Mouse (Mus musculus): ENCODE data around the gene Cpa5. TPM values are rescaled to one million over a fixed set of nuclear protein-coding genes. Genes with fewer than 3 reads are reported as not detected.

Cpa5 gene
- not detected in 2 replicates for polyA plus RNA-seq (2012; ENCODE audit: insufficient read depth, low replicate concordance)

DNA sequence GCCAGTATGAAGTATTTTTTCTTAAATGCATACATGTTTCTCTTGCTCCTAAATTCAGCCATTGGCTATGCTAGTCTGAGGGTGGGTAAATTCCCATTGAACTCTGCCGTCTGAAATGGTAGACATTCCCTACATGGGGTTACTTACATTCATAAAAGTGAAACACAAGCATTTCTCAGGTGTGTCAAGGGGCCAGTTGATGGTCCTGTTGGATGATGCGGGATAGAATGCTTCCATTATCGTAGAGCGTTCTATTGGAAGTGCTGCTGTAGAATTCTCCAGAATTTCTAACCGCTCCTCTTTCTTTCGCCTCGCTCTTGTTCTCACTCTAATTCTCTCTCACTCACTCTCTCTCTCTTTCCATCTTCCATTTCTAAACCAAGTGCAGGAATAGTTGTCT, at the start of gene Cpa5:
Gene Cpa5 (plus strand): TSS at position 301 of the 400 bp plus-strand sequence.
- Histone ChIP-seq H3K27me3 (replicated peaks) (peaks cover 53% of the 10 kb centered on the region), H3K4me3 (replicated peaks) (no peak within 1 kb of the TSS), H3K36me3 (replicated peaks; ENCODE audit: low read length) (no peaks in the 10 kb centered on the region), H3K4me1 (no peaks in the 10 kb centered on the region), H3K9me3 (no peaks in the 10 kb centered on the region)
- no peak for TF ChIP-seq FLI1 (IDR thresholded peaks at IDR 0.05; ENCODE audit: low read length)
- TF ChIP-seq GATA1 (IDR thresholded peaks at IDR 0.05; ENCODE audit: borderline replicate concordance, low read length), result no peak

DNA sequence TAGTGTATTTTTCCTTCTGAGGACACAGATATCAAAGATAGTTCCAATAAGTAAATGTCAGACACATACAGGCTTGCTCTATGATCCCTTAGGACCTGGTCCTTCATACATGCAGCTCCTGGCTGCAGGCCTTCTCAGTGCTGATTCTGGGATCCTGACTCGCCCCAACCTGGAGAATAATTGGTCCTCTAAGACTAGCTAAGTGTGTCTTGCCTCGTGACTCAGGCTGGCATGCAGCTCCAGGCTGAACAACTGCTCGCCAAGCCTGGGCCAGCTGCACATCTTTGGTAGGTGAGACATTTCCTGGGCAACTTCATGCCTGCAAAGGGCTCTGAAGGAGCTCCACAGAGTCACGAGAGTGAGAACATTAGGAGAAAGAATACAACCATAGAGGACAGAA, 48.7 kb upstream of the Cpa5 start:
- TF ChIP-seq FLI1 (IDR thresholded peaks at IDR 0.05; ENCODE audit: low read length) (no peak), GATA1 (IDR thresholded peaks at IDR 0.05; ENCODE audit: borderline replicate concordance, low read length) (no peak)
- peaks cover 55% of the 10 kb centered on the region for H3K27me3 ChIP-seq (replicated peaks)
- no peaks in the 10 kb centered on the region for H3K9me3 ChIP-seq
- H3K4me1 ChIP-seq, result no peaks in the 10 kb centered on the region
- no peak overlapping the region for H3K4me3 ChIP-seq (replicated peaks)
- no peaks in the 10 kb centered on the region for H3K36me3 ChIP-seq (replicated peaks; ENCODE audit: low read length)

DNA sequence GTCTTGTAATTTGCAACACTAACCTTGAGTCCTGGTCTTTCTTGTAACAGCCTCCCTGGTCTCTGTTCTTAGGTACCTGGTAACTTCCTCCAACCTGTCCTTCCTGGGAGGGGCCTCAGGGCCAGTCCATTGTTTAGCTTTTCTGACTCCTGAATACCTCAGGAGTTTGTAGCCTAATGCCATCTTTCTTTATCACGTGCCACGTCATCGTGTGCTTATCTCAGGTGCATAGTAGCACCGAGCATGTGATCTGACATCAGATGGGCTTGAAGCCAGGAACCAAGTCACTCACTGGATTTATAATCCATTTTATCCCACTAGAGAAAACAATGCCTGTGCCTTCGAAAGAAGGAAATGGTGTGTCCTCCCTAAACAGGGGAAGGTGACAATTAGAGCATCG, 47.2 kb upstream of the Cpa5 start:
- H3K9me3 ChIP-seq, result no peaks in the 10 kb centered on the region
- no peak overlapping the region for H3K4me3 ChIP-seq (replicated peaks)
- H3K36me3 ChIP-seq (replicated peaks; ENCODE audit: low read length), result no peaks in the 10 kb centered on the region
- H3K4me1 ChIP-seq, result no peaks in the 10 kb centered on the region
- TF ChIP-seq FLI1 (IDR thresholded peaks at IDR 0.05; ENCODE audit: low read length), result no peak
- TF ChIP-seq GATA1 (IDR thresholded peaks at IDR 0.05; ENCODE audit: borderline replicate concordance, low read length), result no peak
- H3K27me3 ChIP-seq (replicated peaks), result peaks cover 49% of the 10 kb centered on the region

DNA sequence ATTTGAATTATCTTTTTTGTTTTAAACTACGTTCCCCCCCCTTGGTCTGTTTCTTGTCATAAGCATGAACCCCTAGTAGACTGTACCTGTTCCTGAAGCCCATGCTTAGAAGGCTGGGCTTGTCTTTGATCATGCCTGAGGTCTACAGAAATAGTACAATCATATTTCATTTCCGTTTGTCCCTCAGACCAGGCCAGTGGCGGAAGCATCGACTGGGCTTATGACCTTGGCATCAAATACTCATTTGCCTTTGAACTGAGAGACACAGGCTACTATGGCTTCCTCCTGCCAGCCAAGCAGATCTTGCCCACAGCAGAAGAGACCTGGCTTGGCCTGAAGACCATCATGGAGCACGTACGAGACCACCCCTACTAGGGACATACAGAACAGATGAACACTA, 46.8 kb upstream of the Cpa5 start:
- Histone ChIP-seq H3K27me3 (replicated peaks) (peaks cover 49% of the 10 kb centered on the region), H3K4me1 (no peaks in the 10 kb centered on the region), H3K4me3 (replicated peaks) (no peak overlapping the region), H3K9me3 (no peaks in the 10 kb centered on the region), H3K36me3 (replicated peaks; ENCODE audit: low read length) (no peaks in the 10 kb centered on the region)
- TF ChIP-seq GATA1 (IDR thresholded peaks at IDR 0.05; ENCODE audit: borderline replicate concordance, low read length) (no peak), FLI1 (IDR thresholded peaks at IDR 0.05; ENCODE audit: low read length) (no peak)

DNA sequence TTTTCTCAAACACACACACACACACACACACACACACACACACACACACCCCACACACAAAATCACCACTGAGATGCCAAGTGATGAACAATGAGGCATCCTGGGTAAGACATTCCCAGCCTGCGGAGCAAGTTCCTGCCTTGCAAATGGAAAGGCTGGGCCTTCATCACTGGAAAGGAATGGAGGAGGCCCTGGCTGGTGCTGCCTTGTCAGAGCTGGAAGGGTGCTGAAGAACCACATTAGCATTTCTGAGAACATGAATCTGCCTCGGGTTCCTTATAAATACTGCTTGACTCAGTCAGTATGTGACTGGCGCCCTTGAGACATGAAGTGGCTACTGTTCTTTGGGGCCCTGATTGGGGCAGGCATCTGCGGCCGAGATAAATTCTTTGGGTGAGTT, 42.7 kb upstream of the Cpa5 start, which contains the start of gene Cpa4:
Gene Cpa4 (plus strand): TSS at position 301 of the 400 bp plus-strand sequence.
- H3K36me3 ChIP-seq (replicated peaks; ENCODE audit: low read length), result no peaks in the 10 kb centered on the region
- TF ChIP-seq FLI1 (IDR thresholded peaks at IDR 0.05; ENCODE audit: low read length) (no peak), GATA1 (IDR thresholded peaks at IDR 0.05; ENCODE audit: borderline replicate concordance, low read length) (no peak)

DNA sequence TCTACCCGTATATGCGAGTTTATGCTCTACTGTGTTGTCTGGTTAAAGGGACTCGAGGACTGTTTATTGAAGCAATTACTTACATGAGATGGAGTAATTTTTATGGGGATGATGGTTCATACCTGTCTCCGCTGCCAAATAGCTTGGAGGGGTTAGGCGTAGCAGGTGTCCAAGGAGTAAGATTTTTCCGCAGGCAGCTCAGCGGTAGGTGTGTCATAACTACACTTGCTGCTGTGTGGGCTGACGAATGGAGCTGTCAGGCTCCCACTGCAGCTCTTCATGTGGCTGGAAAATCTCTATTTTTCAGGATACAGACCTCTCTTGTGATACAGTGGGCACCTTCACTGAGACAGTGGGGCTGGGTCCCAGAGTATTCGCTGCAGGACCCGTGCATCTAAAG, 41.5 kb upstream of the Cpa5 start:
- H3K9me3 ChIP-seq, result no peaks in the 10 kb centered on the region
- H3K36me3 ChIP-seq (replicated peaks; ENCODE audit: low read length), result no peaks in the 10 kb centered on the region
- H3K4me1 ChIP-seq, result no peaks in the 10 kb centered on the region
- peaks cover 60% of the 10 kb centered on the region for H3K27me3 ChIP-seq (replicated peaks)
- TF ChIP-seq GATA1 (IDR thresholded peaks at IDR 0.05; ENCODE audit: borderline replicate concordance, low read length), result no peak
- TF ChIP-seq FLI1 (IDR thresholded peaks at IDR 0.05; ENCODE audit: low read length), result no peak
- H3K4me3 ChIP-seq (replicated peaks), result no peak overlapping the region

More for the DNA sequence above, 42.7 kb upstream of the Cpa5 start, which contains the start of gene Cpa4:
- H3K4me1 ChIP-seq, result no peaks in the 10 kb centered on the region
- H3K27me3 ChIP-seq (replicated peaks), result peaks cover 58% of the 10 kb centered on the region
- H3K9me3 ChIP-seq, result no peaks in the 10 kb centered on the region
- no peak within 1 kb of the TSS for H3K4me3 ChIP-seq (replicated peaks)

DNA sequence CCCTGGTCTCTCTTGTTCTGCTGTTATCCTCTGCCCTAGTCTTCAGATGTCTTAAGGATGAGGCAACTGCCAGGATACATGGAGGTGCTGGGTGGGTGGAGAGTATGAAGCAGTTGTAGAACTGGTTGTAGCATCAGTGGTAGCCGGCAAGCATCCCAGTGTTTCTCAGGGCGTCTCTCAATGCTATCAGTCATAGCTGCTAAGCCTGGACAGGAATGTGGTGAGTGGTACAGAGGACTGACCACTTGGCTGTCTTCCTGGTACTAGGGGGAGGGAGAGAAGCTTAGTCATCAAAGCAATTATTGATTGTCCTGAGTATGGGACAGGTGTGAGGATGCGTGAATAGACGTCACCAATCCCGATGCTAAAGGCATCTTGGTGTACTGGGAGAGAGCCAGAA, 40.8 kb upstream of the Cpa5 start:
- Histone ChIP-seq H3K4me3 (replicated peaks) (no peak overlapping the region), H3K4me1 (no peaks in the 10 kb centered on the region), H3K36me3 (replicated peaks; ENCODE audit: low read length) (no peaks in the 10 kb centered on the region), H3K27me3 (replicated peaks) (peaks cover 64% of the 10 kb centered on the region), H3K9me3 (no peaks in the 10 kb centered on the region)
- TF ChIP-seq FLI1 (IDR thresholded peaks at IDR 0.05; ENCODE audit: low read length), result no peak
- TF ChIP-seq GATA1 (IDR thresholded peaks at IDR 0.05; ENCODE audit: borderline replicate concordance, low read length), result no peak

DNA sequence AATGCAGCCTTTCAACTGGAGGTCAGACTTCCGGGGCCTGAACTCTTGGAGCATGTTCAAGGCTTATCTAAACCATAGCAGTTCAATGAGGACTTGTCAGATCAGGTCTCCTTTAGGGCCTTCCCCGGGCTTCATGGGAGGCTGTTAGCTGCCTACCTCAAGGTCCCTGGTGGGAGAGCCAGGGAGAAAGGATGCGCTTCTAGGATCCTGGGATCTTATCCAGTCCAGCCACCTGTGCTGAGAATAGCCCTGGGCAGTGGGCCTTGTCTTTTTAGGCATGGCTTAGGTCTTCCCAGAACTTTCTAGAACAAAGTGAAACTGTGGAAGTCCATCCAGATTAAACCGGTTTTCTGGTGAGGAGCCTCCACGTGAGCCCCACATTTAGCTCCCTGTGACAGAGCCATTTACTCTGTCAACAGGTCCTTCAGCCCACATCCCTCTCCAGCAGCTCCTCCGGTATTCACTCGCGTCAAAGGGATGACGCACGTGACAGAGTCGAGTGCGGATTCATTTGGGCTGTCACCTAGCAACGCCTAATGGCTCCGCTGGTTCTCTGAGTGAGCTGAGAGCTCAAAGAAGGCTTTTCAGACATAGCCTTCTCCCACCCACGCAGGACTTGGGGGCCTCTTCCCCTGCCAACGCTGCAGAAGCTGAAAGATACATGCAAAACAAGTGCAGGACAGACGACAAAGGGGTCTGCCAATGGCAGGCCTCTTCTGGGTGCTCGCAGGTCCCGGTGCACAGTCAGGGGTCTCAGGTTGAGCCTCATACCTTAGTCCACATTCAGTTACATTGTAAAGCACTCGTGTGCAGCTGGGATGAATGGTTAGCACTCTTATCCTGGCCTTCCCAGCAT, 38.1 kb upstream of the Cpa5 start:
- Histone ChIP-seq H3K36me3 (replicated peaks; ENCODE audit: low read length) (no peaks in the 10 kb centered on the region), H3K4me1 (no peaks in the 10 kb centered on the region), H3K27me3 (replicated peaks) (peaks cover 68% of the 10 kb centered on the region), H3K4me3 (replicated peaks) (no peak overlapping the region), H3K9me3 (no peaks in the 10 kb centered on the region)
- no peak for TF ChIP-seq FLI1 (IDR thresholded peaks at IDR 0.05; ENCODE audit: low read length)
- no peak for TF ChIP-seq GATA1 (IDR thresholded peaks at IDR 0.05; ENCODE audit: borderline replicate concordance, low read length)

DNA sequence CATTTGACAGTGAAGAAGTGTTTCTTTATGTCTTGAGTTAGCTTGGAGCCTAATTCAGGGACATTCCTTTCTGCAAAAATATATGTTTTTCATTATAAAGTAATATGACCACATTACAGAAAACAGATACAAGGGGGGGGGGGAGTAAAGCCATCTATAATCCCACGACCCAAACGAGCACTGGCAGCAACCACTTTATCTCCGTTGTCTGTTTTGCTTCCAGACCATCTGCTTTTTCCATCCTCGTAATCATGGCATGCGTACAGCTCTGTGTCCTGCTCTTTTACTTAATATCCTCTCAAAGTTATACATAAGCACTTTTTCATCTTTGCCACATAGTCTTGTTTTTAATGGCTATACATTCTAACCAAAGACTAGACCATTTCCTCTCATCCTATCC, 37.4 kb upstream of the Cpa5 start:
- TF ChIP-seq FLI1 (IDR thresholded peaks at IDR 0.05; ENCODE audit: low read length) (no peak), GATA1 (IDR thresholded peaks at IDR 0.05; ENCODE audit: borderline replicate concordance, low read length) (no peak)
- Histone ChIP-seq H3K4me3 (replicated peaks) (no peak overlapping the region), H3K36me3 (replicated peaks; ENCODE audit: low read length) (no peaks in the 10 kb centered on the region), H3K9me3 (no peaks in the 10 kb centered on the region), H3K27me3 (replicated peaks) (peaks cover 67% of the 10 kb centered on the region), H3K4me1 (no peaks in the 10 kb centered on the region)

DNA sequence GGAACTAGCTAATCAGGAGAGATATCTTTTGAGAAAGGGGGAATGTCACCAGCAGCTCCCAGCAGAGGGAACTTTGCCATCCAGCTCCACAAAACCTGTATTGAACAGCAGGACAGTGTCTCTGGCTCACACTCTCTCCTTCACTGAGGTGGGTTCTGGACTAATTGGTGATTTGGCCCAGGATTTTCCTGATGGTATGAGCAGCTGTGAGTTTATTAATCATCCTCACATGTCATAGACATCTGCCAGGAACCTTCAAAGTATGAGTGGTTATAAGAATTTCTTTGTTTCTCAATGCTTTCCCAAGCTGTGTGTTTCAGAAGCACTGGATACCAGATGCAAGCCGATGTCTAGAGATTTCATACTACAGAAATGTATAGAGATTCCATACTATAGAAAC, 35.9 kb upstream of the Cpa5 start:
- Histone ChIP-seq H3K4me3 (replicated peaks) (no peak overlapping the region), H3K4me1 (no peaks in the 10 kb centered on the region), H3K36me3 (replicated peaks; ENCODE audit: low read length) (no peaks in the 10 kb centered on the region), H3K9me3 (no peaks in the 10 kb centered on the region), H3K27me3 (replicated peaks) (peaks cover 56% of the 10 kb centered on the region)
- no peak for TF ChIP-seq GATA1 (IDR thresholded peaks at IDR 0.05; ENCODE audit: borderline replicate concordance, low read length)
- TF ChIP-seq FLI1 (IDR thresholded peaks at IDR 0.05; ENCODE audit: low read length), result no peak
